Mouse (Mus musculus): Measurements from ENCODE around the gene Efna2.

The Efna2 gene

GRCm38 (mm10) chr10:80142530-80142925, 36.8 kb upstream of the Efna2 start:
- DNase-seq: peak; percentile 81

DNA sequence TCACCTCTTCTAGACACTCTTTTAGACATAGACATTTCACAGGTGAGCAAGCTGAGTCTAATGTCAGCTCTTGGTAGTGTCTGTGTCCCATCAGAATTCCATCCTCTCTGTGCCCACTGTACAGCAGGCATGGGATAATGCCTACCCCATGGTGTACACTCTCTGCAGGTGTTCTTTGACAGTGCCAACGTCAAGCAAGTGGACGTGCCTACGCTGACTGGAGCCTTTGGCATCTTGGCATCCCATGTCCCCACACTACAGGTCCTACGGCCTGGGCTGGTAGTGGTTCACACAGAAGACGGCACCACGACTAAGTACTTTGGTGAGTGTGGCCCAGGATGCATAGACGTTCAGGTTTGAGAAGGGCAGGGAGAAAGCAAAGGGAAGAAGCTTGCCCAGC, 35.6 kb upstream of the Efna2 start:
- no peak for DNase-seq

DNA sequence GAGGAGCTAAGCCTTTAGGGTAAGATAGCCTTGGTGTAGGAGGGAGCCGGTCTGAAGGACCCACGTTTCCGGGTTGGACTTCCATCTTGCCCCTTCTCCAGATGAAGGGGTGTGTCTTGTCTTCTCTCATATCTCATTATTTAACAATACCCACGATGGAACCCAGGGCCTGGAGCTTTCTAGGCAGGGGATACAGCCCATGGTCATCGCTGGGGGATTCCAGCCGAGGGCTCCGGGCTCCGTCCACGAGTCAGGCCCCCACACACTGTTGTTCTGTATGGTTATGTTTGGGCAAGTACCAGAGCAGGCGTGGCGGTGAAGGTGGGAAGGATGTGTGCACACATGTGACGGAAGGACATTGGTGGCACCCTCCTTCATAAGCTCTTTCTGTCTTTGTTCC, 35.1 kb upstream of the Efna2 start:
- DNase-seq: no peak

- peak; percentile 70 for DNase-seq
Measured at GRCm38 (mm10) chr10:80144864-80145838, 34.1 kb upstream of the Efna2 start.

DNA sequence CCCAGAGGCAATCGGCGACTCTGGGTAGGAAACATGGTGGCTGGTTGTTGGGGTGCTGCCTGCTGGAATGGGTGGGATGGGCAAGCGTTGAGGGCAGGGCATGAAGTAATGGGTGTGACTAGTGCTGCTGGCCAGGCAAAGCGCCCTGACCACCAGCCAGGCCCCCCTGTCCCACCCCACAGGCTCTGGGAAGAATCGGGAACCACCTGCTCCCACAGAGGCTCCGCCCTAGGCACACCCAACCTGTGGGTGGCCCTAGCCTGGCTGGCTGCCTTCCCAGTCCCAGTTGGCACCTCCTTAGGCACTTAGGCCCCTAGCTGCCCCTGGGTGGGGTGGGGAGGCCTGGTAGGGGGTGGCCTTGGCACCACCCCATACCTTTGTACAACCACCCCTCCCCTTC, 33.4 kb upstream of the Efna2 start:
- peak; percentile 84 for DNase-seq

GRCm38 (mm10) chr10:80146568-80147011, 32.7 kb upstream of the Efna2 start:
- peak; percentile 74 for DNase-seq

DNA sequence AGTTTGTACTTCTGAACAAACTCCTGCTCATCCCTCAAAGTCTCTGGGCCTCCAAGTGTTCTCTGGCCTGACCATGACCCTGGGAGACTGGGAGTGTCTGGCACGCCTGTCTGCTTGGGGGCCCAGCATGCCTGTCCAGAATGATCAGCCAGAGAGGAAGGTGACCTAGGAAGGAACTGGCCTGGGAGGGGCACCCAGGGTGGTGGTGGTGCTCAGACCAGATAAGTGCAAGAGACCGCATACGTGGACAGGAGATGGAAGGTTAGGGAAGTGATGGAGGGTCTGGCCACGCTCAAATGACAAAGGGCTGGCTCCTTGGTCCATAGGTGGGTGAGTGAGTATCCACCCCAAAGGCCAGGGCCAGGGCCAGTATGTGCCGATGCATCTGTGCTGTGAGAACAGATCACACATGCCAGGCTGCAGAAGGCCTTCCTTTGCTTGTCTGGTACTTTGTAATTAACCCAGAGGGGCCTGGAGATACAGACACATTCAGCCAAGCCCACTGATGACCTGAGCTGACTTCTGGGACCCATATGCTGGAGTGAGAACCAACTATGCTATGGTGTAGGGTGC, 32.0 kb upstream of the Efna2 start:
- DNase-seq: peak; percentile 62

- DNase-seq: peak; percentile 89
Measured at GRCm38 (mm10) chr10:80147719-80148601, 31.3 kb upstream of the Efna2 start, which contains the start of gene Midn. TSS of gene Midn (plus strand) at chr10:80148272.

- peak; percentile 96 for DNase-seq
Measured at GRCm38 (mm10) chr10:80148610-80149290, 30.5 kb upstream of the Efna2 start.

GRCm38 (mm10) chr10:80149291-80150225, 29.7 kb upstream of the Efna2 start:
- DNase-seq: peak; percentile 99

DNA sequence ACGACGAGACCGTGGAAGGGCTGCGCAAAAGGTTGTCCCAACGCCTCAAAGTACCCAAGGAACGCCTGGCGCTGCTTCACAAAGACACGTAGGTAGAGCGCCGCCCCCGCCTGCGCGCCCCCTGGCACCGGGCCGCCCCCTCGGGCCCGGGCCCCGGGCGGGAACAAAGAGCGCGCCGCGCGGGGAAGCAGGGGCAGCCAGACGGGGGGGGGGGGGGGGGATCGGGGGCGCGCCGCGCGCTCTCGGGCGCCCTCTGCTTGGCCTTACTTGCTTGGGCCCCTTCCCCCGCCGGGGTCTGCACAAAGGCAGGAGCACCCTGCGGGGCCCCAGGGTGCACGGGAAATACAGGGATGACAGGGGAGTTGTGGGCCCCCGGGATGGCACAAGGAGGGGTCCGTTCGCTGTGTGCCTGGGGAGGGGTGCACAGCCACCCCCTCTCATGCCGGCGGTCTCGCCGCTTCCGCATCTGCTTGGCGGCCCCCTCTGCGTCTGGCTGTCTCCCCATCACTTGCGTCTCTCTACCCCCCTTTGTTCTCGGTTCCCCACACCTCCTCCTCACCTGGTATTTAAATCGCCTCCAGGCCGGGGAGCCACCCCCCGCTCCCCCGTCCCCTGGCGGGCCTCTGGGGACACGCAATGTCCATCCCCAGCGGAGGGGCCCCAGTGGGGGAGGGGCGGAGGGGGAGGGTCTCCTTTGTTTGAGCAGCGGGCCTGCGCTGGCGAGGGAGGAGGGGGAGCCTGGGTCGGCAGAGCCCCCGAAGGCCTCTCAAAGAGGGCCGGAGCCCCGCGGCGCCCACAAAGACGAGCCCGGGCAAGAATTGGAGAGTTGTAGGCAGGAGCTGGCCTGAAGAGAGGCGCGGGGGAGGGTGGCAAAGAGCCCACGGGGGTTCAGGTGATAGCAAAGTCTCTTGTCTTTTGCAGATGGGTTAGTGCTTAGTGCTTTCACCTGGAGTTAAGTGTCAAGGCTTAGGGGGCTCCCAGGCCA, 28.8 kb upstream of the Efna2 start:
- DNase-seq: peak; percentile 61

DNA sequence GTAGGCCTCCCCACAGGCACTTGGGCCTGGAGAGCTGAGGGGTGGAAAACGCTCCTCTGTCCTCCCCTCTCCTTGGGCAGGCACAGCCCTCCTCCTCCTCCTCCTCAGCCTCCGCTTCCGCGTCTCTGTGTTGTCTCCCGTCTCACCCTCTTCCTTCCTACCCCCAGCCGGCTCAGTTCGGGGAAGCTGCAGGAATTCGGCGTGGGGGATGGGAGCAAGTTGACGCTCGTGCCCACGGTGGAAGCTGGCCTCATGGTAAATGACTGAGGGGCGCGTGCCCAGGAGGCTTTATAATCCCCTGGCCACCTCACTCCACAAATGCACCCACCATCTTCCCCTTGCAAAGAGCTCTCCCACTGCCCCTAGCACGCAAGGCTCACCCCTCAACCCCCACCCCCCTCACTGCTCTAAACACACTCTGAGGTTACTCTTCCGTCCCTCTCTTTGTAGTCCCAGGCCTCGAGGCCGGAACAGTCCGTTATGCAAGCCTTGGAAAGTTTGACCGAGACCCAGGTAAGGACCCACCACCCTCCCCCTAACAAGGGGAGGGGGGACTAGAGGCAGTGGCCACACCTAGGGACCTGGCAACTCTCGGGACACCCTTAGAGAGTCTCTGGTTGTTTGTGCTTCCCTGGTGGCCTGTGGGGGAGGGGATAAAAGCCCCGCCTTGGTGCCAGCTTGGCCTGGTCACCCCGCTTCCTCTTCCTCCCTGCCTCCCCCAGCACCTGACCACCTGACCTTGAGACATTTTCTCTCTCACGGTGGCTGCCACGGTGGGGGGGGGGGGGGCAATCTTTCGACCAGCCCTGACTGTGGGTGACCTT, 27.9 kb upstream of the Efna2 start:
- DNase-seq: peak; percentile 91

DNA sequence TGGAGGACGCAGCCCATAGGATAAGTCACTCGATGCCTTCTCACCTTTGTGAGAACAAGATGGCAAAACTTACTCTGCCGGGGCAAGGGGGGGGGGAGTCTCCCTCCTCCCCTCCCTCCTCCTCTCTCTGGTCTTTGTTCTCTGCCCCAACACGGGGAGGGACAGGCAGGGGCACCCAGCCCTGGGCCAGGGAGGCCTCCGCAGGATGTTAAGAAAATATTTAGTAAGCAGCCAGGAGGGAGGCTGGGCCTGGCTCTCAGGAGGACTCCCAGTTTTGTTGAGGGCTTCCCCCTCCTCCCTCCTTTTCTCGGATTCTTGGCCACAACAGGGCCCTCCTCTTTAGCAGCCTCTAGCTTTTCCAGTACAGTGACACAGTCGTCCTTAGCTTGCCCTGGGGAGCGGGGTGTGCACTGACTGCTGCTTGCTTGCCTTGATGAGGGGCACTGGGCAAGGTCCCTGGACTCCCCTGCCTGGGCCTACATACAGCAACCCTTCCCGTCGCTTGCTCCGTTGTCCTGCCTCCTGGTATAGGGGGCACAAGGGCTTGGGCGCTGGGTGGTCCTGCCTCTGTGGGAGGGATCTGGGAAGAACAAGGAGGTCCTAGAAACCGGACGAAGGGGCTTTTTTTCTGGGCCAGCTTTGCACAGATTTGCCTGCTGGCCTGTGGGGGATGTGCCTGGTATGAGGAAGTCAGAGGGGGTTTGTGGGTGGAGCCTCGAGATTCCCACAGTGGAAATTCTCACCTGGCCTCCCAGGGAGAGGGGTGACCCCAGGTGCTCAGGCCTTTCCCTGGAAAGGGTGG, 27.0 kb upstream of the Efna2 start:
- DNase-seq: peak; percentile 87

GRCm38 (mm10) chr10:80152873-80153260, 26.4 kb upstream of the Efna2 start:
- DNase-seq: peak; percentile 90

- DNase-seq: peak; percentile 71
Measured at GRCm38 (mm10) chr10:80153713-80154112, 25.6 kb upstream of the Efna2 start.

- DNase-seq: no peak
Measured at GRCm38 (mm10) chr10:80154384-80154783, 24.9 kb upstream of the Efna2 start.

- no peak for DNase-seq
Measured at GRCm38 (mm10) chr10:80155277-80155676, 24.0 kb upstream of the Efna2 start.
